Mouse (Mus musculus) brain, embryonic 14.5 days (tissue): Measurements from ENCODE around the gene Gmds.

Source experiments
- CTCF ChIP-seq: fragments of 200-500 bp; IDR thresholded peaks from 2 replicates; pipeline ENCODE4 v1.5.1; 2012; ENCODE audit warnings: inconsistent platforms, mild to moderate bottlenecking, moderate library complexity, borderline replicate concordance; ENCODE audit not compliant: insufficient read depth, insufficient read length; ENCODE audit errors: extremely low read depth
- POLR2A ChIP-seq: fragments of 200-500 bp; IDR thresholded peaks from 2 replicates; pipeline ENCODE4 v1.6.1; 2012; ENCODE audit warnings: mild to moderate bottlenecking, inconsistent platforms, borderline replicate concordance; ENCODE audit not compliant: poor library complexity, insufficient read depth, insufficient read length, severe bottlenecking; ENCODE audit errors: extremely low read depth

- TF ChIP-seq POLR2A = no peak
- TF ChIP-seq CTCF = no peak
These were observed 47.0 kb upstream of the Gmds start for GRCm38 (mm10) chr13:32385421-32386092.
